Mouse (Mus musculus): Measurements from ENCODE around the gene Slc10a4. TPM values are rescaled to one million over a fixed set of nuclear protein-coding genes. Genes with fewer than 3 reads are reported as not detected.

The Slc10a4 gene
- total and polyA plus RNA-seq, 2 experiments from 2014 or later, result 16.5 to 31.9 TPM

- Histone ChIP-seq H3K9me3 (ENCODE audit: low read length) (no peaks in the 10 kb centered on the region), H3K27me3 (ENCODE audit: insufficient read depth, low read length) (no peaks in the 10 kb centered on the region), H3K36me3 (ENCODE audit: insufficient read depth, low read length) (no peaks in the 10 kb centered on the region), H3K4me1 (ENCODE audit: insufficient read depth, low read length) (no peaks in the 10 kb centered on the region), H3K27ac (no peak overlapping the region), H3K4me3 (ENCODE audit: low read length) (no peak overlapping the region), H3K4me2 (ENCODE audit: low read depth, low read length) (no peak overlapping the region), H3K9ac (replicated peaks; ENCODE audit: low read length) (no peak overlapping the region)
- DNase-seq (ENCODE audit: low spot score) (no peak), ATAC-seq (no peak)
- TF ChIP-seq CTCF (IDR thresholded peaks at IDR 0.05; ENCODE audit: low read depth), result no peak
- WGBS, result 41% methylated on average over 9 of the region's 9 CpGs
Measured at GRCm38 (mm10) chr5:73014745-73015144, 8.1 kb downstream of the Slc10a4 start.

- Histone ChIP-seq H3K27me3 (ENCODE audit: insufficient read depth, low read length) (no peaks in the 10 kb centered on the region), H3K36me3 (ENCODE audit: insufficient read depth, low read length) (peaks cover 28% of the 10 kb centered on the region; the same call in 1 of the 2 replicates), H3K4me2 (ENCODE audit: low read depth, low read length) (no peak overlapping the region), H3K9ac (replicated peaks; ENCODE audit: low read length) (no peak overlapping the region), H3K4me3 (ENCODE audit: low read length) (no peak overlapping the region), H3K9me3 (ENCODE audit: low read length) (no peaks in the 10 kb centered on the region), H3K4me1 (ENCODE audit: insufficient read depth, low read length) (no peaks in the 10 kb centered on the region), H3K27ac (no peak overlapping the region)
- ATAC-seq, result no peak
- WGBS, result 95% methylated on average over 13 of the region's 13 CpGs
- TF ChIP-seq CTCF (IDR thresholded peaks at IDR 0.05; ENCODE audit: low read depth), result no peak
- no peak for DNase-seq (ENCODE audit: low spot score)
Measured at GRCm38 (mm10) chr5:73023801-73024200, 17.1 kb downstream of the Slc10a4 start.

- no peaks in the 10 kb centered on the region for H3K4me1 ChIP-seq (ENCODE audit: insufficient read depth, low read length)
- DNase-seq (ENCODE audit: low spot score) (no peak), ATAC-seq (no peak)
- no peak for TF ChIP-seq CTCF (IDR thresholded peaks at IDR 0.05; ENCODE audit: low read depth)
- H3K4me3 ChIP-seq (ENCODE audit: low read length), result no peak overlapping the region
- no peaks in the 10 kb centered on the region for H3K27me3 ChIP-seq (ENCODE audit: insufficient read depth, low read length)
- peaks cover 44% of the 10 kb centered on the region for H3K36me3 ChIP-seq (ENCODE audit: insufficient read depth, low read length)
- H3K4me2 ChIP-seq (ENCODE audit: low read depth, low read length), result no peak overlapping the region
- no peaks in the 10 kb centered on the region for H3K9me3 ChIP-seq (ENCODE audit: low read length)
- 86% methylated on average over 13 of the region's 13 CpGs for WGBS
- no peak overlapping the region for H3K9ac ChIP-seq (replicated peaks; ENCODE audit: low read length)
- H3K27ac ChIP-seq, result no peak overlapping the region
Measured at GRCm38 (mm10) chr5:73028646-73029045, 22.0 kb downstream of the Slc10a4 start.

GRCm38 (mm10) chr5:73032481-73032880, 25.8 kb downstream of the Slc10a4 start:
- Histone ChIP-seq H3K4me3 (ENCODE audit: low read length) (no peak overlapping the region), H3K27ac (no peak overlapping the region), H3K27me3 (ENCODE audit: insufficient read depth, low read length) (no peaks in the 10 kb centered on the region), H3K4me2 (ENCODE audit: low read depth, low read length) (no peak overlapping the region), H3K9me3 (ENCODE audit: low read length) (no peaks in the 10 kb centered on the region), H3K4me1 (ENCODE audit: insufficient read depth, low read length) (no peaks in the 10 kb centered on the region), H3K9ac (replicated peaks; ENCODE audit: low read length) (no peak overlapping the region), H3K36me3 (ENCODE audit: insufficient read depth, low read length) (peaks cover 43% of the 10 kb centered on the region)
- no peak for DNase-seq (ENCODE audit: low spot score)
- no peak for TF ChIP-seq CTCF (IDR thresholded peaks at IDR 0.05; ENCODE audit: low read depth)
- 87% methylated on average over 11 of the region's 11 CpGs for WGBS
- no peak for ATAC-seq

- DNase-seq (ENCODE audit: low spot score) (no peak), ATAC-seq (peak; percentile 21)
- Histone ChIP-seq H3K4me2 (ENCODE audit: low read depth, low read length) (no peak overlapping the region), H3K4me3 (ENCODE audit: low read length) (no peak overlapping the region), H3K9me3 (ENCODE audit: low read length) (no peaks in the 10 kb centered on the region), H3K27me3 (ENCODE audit: insufficient read depth, low read length) (no peaks in the 10 kb centered on the region), H3K4me1 (ENCODE audit: insufficient read depth, low read length) (no peaks in the 10 kb centered on the region), H3K9ac (replicated peaks; ENCODE audit: low read length) (no peak overlapping the region), H3K36me3 (ENCODE audit: insufficient read depth, low read length) (peaks cover 41% of the 10 kb centered on the region), H3K27ac (no peak overlapping the region)
- no peak for TF ChIP-seq CTCF (IDR thresholded peaks at IDR 0.05; ENCODE audit: low read depth)
- WGBS, result 93% methylated on average over 2 of the region's 2 CpGs
Measured at GRCm38 (mm10) chr5:73044055-73044454, 37.4 kb downstream of the Slc10a4 start.

- Histone ChIP-seq H3K9me3 (ENCODE audit: low read length) (no peaks in the 10 kb centered on the region), H3K27me3 (ENCODE audit: insufficient read depth, low read length) (no peaks in the 10 kb centered on the region), H3K36me3 (ENCODE audit: insufficient read depth, low read length) (peaks cover 67% of the 10 kb centered on the region), H3K9ac (replicated peaks; ENCODE audit: low read length) (no peak overlapping the region), H3K4me3 (ENCODE audit: low read length) (no peak overlapping the region), H3K4me1 (ENCODE audit: insufficient read depth, low read length) (no peaks in the 10 kb centered on the region), H3K27ac (no peak overlapping the region), H3K4me2 (ENCODE audit: low read depth, low read length) (no peak overlapping the region)
- no peak for TF ChIP-seq CTCF (IDR thresholded peaks at IDR 0.05; ENCODE audit: low read depth)
- ATAC-seq (no peak), DNase-seq (ENCODE audit: low spot score) (no peak)
- 83% methylated on average over 7 of the region's 7 CpGs for WGBS
Measured at GRCm38 (mm10) chr5:73047651-73048245, 41.1 kb downstream of the Slc10a4 start.

- no peaks in the 10 kb centered on the region for H3K27me3 ChIP-seq (ENCODE audit: insufficient read depth, low read length)
- H3K27ac ChIP-seq, result no peak overlapping the region
- no peaks in the 10 kb centered on the region for H3K4me1 ChIP-seq (ENCODE audit: insufficient read depth, low read length)
- H3K9ac ChIP-seq (replicated peaks; ENCODE audit: low read length), result no peak overlapping the region
- 96% methylated on average over 8 of the region's 8 CpGs for WGBS
- TF ChIP-seq CTCF (IDR thresholded peaks at IDR 0.05; ENCODE audit: low read depth), result no peak
- DNase-seq (ENCODE audit: low spot score) (no peak), ATAC-seq (no peak)
- H3K4me3 ChIP-seq (ENCODE audit: low read length), result no peak overlapping the region
- H3K9me3 ChIP-seq (ENCODE audit: low read length), result no peaks in the 10 kb centered on the region
- H3K36me3 ChIP-seq (ENCODE audit: insufficient read depth, low read length), result peaks cover 54% of the 10 kb centered on the region
- H3K4me2 ChIP-seq (ENCODE audit: low read depth, low read length), result no peak overlapping the region
Measured at GRCm38 (mm10) chr5:73053933-73054332, 47.2 kb downstream of the Slc10a4 start.

All from hindbrain, postnatal 0 days (tissue).